Mouse (Mus musculus) embryonic facial prominence, embryonic 15.5 days (tissue): ENCODE measurements at regions not wholly inside any gene's neighbourhood (a gene's known extent, or its start where the extent isn't known, plus 50 kb on each side); places are given as distances from the start of the nearest gene placed in this dataset.
A peak's percentile ranks its signal among the peaks of the same experiment; 100 is the strongest.

Source experiments
- ATAC-seq: fragments of 200-750 bp; cut with Nextera tagmentation; 2 replicates; pipeline ENCODE4 v1.8.0; 2017; ENCODE audit warnings: low read depth, moderate TSS enrichment; ENCODE audit not compliant: insufficient number of reproducible peaks, low FRiP score, low TSS enrichment
- H3K27ac ChIP-seq: fragments of 300-500 bp; sonication (generic); replicated peaks from 2 replicates; pipeline ENCODE4 v1.5.1; 2015; ENCODE audit warnings: mild to moderate bottlenecking, inconsistent platforms
- H3K27me3 ChIP-seq: fragments of 300-500 bp; sonication (generic); 2 replicates; pipeline ENCODE4 v1.6.1; 2015; ENCODE audit warnings: inconsistent platforms
- H3K36me3 ChIP-seq: fragments of 300-500 bp; sonication (generic); 2 replicates; pipeline ENCODE4 v1.6.1; 2015; ENCODE audit warnings: mild to moderate bottlenecking, inconsistent platforms
- H3K4me1 ChIP-seq: fragments of 300-500 bp; sonication (generic); 2 replicates; pipeline ENCODE4 v1.6.1; 2015; ENCODE audit warnings: inconsistent platforms
- H3K4me2 ChIP-seq: fragments of 300-500 bp; sonication (generic); replicated peaks from 2 replicates; pipeline ENCODE4 v1.6.1; 2015; ENCODE audit warnings: mild to moderate bottlenecking, inconsistent platforms
- H3K4me3 ChIP-seq: fragments of 300-500 bp; sonication (generic); replicated peaks from 2 replicates; pipeline ENCODE4 v1.5.1; 2015; ENCODE audit warnings: mild to moderate bottlenecking, inconsistent platforms
- H3K9ac ChIP-seq: fragments of 300-500 bp; sonication (generic); 2 replicates; pipeline ENCODE4 v1.6.1; 2015; ENCODE audit warnings: inconsistent platforms
- H3K9me3 ChIP-seq: fragments of 300-500 bp; sonication (generic); replicated peaks from 2 replicates; pipeline ENCODE4 v1.6.1; 2016; ENCODE audit warnings: inconsistent platforms
- WGBS: fragments of 180-500 bp; shearing (Covaris S2); methylation state at CpG from one replicate; pipeline ENCODE4 v1.1.7; 2015; 5-methylcytosine and 5-hydroxymethylcytosine counted together

- ATAC-seq = no peak
- no peaks in the 10 kb centered on the region for H3K27me3 ChIP-seq
- H3K4me1 ChIP-seq = no peaks in the 10 kb centered on the region
- no peak overlapping the region for H3K4me2 ChIP-seq
- no peaks in the 10 kb centered on the region for H3K9me3 ChIP-seq
- no peak overlapping the region for H3K27ac ChIP-seq
- no peak overlapping the region for H3K4me3 ChIP-seq
- no peaks in the 10 kb centered on the region for H3K36me3 ChIP-seq
- 97% methylated on average over 1 of the region's 1 CpGs for WGBS
- no peak overlapping the region for H3K9ac ChIP-seq
These were observed 87.9 kb upstream of the Lpp start for GRCm38 (mm10) chr16:24305391-24305790.

- H3K27ac ChIP-seq = no peak overlapping the region
- H3K4me1 ChIP-seq = no peaks in the 10 kb centered on the region
- no peak overlapping the region for H3K9ac ChIP-seq
- no peak for ATAC-seq
- H3K4me2 ChIP-seq = no peak overlapping the region
- WGBS = 38% methylated on average over 3 of the region's 3 CpGs
- H3K27me3 ChIP-seq = no peaks in the 10 kb centered on the region
- no peak overlapping the region for H3K4me3 ChIP-seq
- H3K9me3 ChIP-seq = no peaks in the 10 kb centered on the region
- no peaks in the 10 kb centered on the region for H3K36me3 ChIP-seq
These were observed 96.5 kb upstream of the Lpp start for GRCm38 (mm10) chr16:24296790-24297189.

GRCm38 (mm10) chr16:24295626-24296440, 97.5 kb upstream of the Lpp start:
- no peaks in the 10 kb centered on the region for H3K4me1 ChIP-seq
- no peak overlapping the region for H3K4me2 ChIP-seq
- H3K36me3 ChIP-seq = no peaks in the 10 kb centered on the region
- 79% methylated on average over 7 of the region's 7 CpGs for WGBS
- H3K27ac ChIP-seq = no peak overlapping the region
- no peak overlapping the region for H3K4me3 ChIP-seq
- H3K27me3 ChIP-seq = no peaks in the 10 kb centered on the region
- H3K9me3 ChIP-seq = no peaks in the 10 kb centered on the region
- no peak for ATAC-seq
- no peak overlapping the region for H3K9ac ChIP-seq

GRCm38 (mm10) chr16:24284215-24284614, 109.1 kb upstream of the Lpp start:
- Histone ChIP-seq H3K4me2 (no peak overlapping the region), H3K27me3 (no peaks in the 10 kb centered on the region), H3K9me3 (no peaks in the 10 kb centered on the region), H3K4me1 (peaks cover 13% of the 10 kb centered on the region), H3K36me3 (no peaks in the 10 kb centered on the region), H3K9ac (no peak overlapping the region), H3K27ac (no peak overlapping the region), H3K4me3 (no peak overlapping the region)
- 20% methylated on average over 3 of the region's 3 CpGs for WGBS
- no peak for ATAC-seq

- Histone ChIP-seq H3K4me1 (peaks cover 13% of the 10 kb centered on the region), H3K27ac (peak overlapping the region; percentile 68; the same call in 1 of the 2 replicates), H3K4me2 (no peak overlapping the region), H3K27me3 (no peaks in the 10 kb centered on the region), H3K36me3 (no peaks in the 10 kb centered on the region), H3K4me3 (no peak overlapping the region), H3K9ac (no peak overlapping the region), H3K9me3 (no peaks in the 10 kb centered on the region)
- WGBS = 16% methylated on average over 6 of the region's 6 CpGs
- peak; percentile 95 for ATAC-seq
These were observed 111.1 kb upstream of the Lpp start for GRCm38 (mm10) chr16:24282194-24282683.

GRCm38 (mm10) chr16:24281561-24281960, 111.7 kb upstream of the Lpp start:
- Histone ChIP-seq H3K4me3 (no peak overlapping the region), H3K4me1 (peaks cover 13% of the 10 kb centered on the region), H3K9ac (no peak overlapping the region), H3K9me3 (no peaks in the 10 kb centered on the region), H3K4me2 (no peak overlapping the region), H3K27me3 (no peaks in the 10 kb centered on the region), H3K27ac (peak overlapping the region; percentile 68), H3K36me3 (no peaks in the 10 kb centered on the region)
- WGBS = 75% methylated on average over 5 of the region's 5 CpGs
- ATAC-seq = no peak

- Histone ChIP-seq H3K9me3 (no peaks in the 10 kb centered on the region), H3K4me2 (no peak overlapping the region), H3K27me3 (no peaks in the 10 kb centered on the region), H3K27ac (no peak overlapping the region), H3K36me3 (no peaks in the 10 kb centered on the region), H3K4me1 (peaks cover 12% of the 10 kb centered on the region), H3K9ac (no peak overlapping the region), H3K4me3 (no peak overlapping the region)
- 86% methylated on average over 7 of the region's 7 CpGs for WGBS
- ATAC-seq = no peak
These were observed 115.5 kb upstream of the Lpp start for GRCm38 (mm10) chr16:24277857-24278256.

GRCm38 (mm10) chr16:24262701-24263100, 130.6 kb upstream of the Lpp start:
- no peaks in the 10 kb centered on the region for H3K4me1 ChIP-seq
- no peak overlapping the region for H3K4me3 ChIP-seq
- no peak overlapping the region for H3K4me2 ChIP-seq
- H3K27me3 ChIP-seq = no peaks in the 10 kb centered on the region
- H3K9me3 ChIP-seq = no peaks in the 10 kb centered on the region
- no peak for ATAC-seq
- no peak overlapping the region for H3K9ac ChIP-seq
- H3K27ac ChIP-seq = no peak overlapping the region
- 94% methylated on average over 6 of the region's 6 CpGs for WGBS
- H3K36me3 ChIP-seq = no peaks in the 10 kb centered on the region

GRCm38 (mm10) chr16:24259711-24260230, 133.5 kb upstream of the Lpp start:
- H3K9me3 ChIP-seq = no peaks in the 10 kb centered on the region
- no peak overlapping the region for H3K9ac ChIP-seq
- H3K4me2 ChIP-seq = no peak overlapping the region
- 79% methylated on average over 3 of the region's 3 CpGs for WGBS
- H3K27ac ChIP-seq = no peak overlapping the region
- ATAC-seq = no peak
- no peaks in the 10 kb centered on the region for H3K4me1 ChIP-seq
- H3K36me3 ChIP-seq = no peaks in the 10 kb centered on the region
- H3K27me3 ChIP-seq = no peaks in the 10 kb centered on the region
- H3K4me3 ChIP-seq = no peak overlapping the region

GRCm38 (mm10) chr16:24258991-24259390, 134.3 kb upstream of the Lpp start:
- Histone ChIP-seq H3K4me2 (no peak overlapping the region), H3K9me3 (no peaks in the 10 kb centered on the region), H3K27me3 (no peaks in the 10 kb centered on the region), H3K27ac (no peak overlapping the region), H3K4me1 (no peaks in the 10 kb centered on the region), H3K4me3 (no peak overlapping the region), H3K36me3 (no peaks in the 10 kb centered on the region), H3K9ac (no peak overlapping the region)
- WGBS = 16% methylated on average over 1 of the region's 1 CpGs
- ATAC-seq = no peak

GRCm38 (mm10) chr16:24255037-24255436, 138.3 kb upstream of the Lpp start:
- H3K4me1 ChIP-seq = no peaks in the 10 kb centered on the region
- no peaks in the 10 kb centered on the region for H3K36me3 ChIP-seq
- 56% methylated on average over 10 of the region's 10 CpGs for WGBS
- no peak overlapping the region for H3K4me3 ChIP-seq
- H3K27ac ChIP-seq = no peak overlapping the region
- H3K4me2 ChIP-seq = no peak overlapping the region
- no peaks in the 10 kb centered on the region for H3K27me3 ChIP-seq
- ATAC-seq = no peak
- no peak overlapping the region for H3K9ac ChIP-seq
- no peaks in the 10 kb centered on the region for H3K9me3 ChIP-seq

GRCm38 (mm10) chr16:24254590-24254989, 138.7 kb upstream of the Lpp start:
- Histone ChIP-seq H3K4me2 (no peak overlapping the region), H3K27ac (no peak overlapping the region), H3K4me1 (no peaks in the 10 kb centered on the region), H3K9me3 (no peaks in the 10 kb centered on the region), H3K27me3 (no peaks in the 10 kb centered on the region), H3K9ac (no peak overlapping the region), H3K36me3 (no peaks in the 10 kb centered on the region), H3K4me3 (no peak overlapping the region)
- no peak for ATAC-seq
